Mouse (Mus musculus): ENCODE measurements at regions not wholly inside any gene's neighbourhood (a gene's known extent, or its start where the extent isn't known, plus 50 kb on each side); places are given as distances from the start of the nearest gene placed in this dataset.
"Not testable (repeated sequence)": the region's sequence is repeated elsewhere in the genome, so short reads cannot be mapped to it uniquely, and the experiment has no call there.

GRCm38 (mm10) chr5:77746604-77747003, 338.8 kb upstream of the Igfbp7 start:
- peak overlapping the region; percentile 32; the same call in 1 of the 2 replicates for H3K27ac ChIP-seq (replicated peaks; ENCODE audit: low read depth, low read length)
- no peak overlapping the region for H3K4me2 ChIP-seq (ENCODE audit: low read length)
- whole genome bisulfite sequencing: 74% methylated on average over 5 of the region's 5 CpGs
- no peak overlapping the region for H3K4me3 ChIP-seq (replicated peaks; ENCODE audit: low read depth, low read length)
- no peaks in the 10 kb centered on the region for H3K36me3 ChIP-seq (ENCODE audit: control insufficient read depth, insufficient read depth, low read length)
- H3K9ac ChIP-seq (replicated peaks; ENCODE audit: low read length): no peak overlapping the region
- DNase-seq (no peak), ATAC-seq (ENCODE audit: low FRiP score, low TSS enrichment) (no peak)
- H3K9me3 ChIP-seq (ENCODE audit: control insufficient read depth, low read length): no peaks in the 10 kb centered on the region
- H3K4me1 ChIP-seq (ENCODE audit: control insufficient read depth, insufficient read depth, low read length): 0 out of 2 replicates have a peak, but pooled peaks cover 7% of the 10 kb centered on the region
- H3K27me3 ChIP-seq (ENCODE audit: control insufficient read depth, insufficient read depth, low read length): no peaks in the 10 kb centered on the region

GRCm38 (mm10) chr5:77743467-77743866, 335.6 kb upstream of the Igfbp7 start:
- ATAC-seq (ENCODE audit: low FRiP score, low TSS enrichment) (no peak), DNase-seq (no peak)
- Histone ChIP-seq H3K36me3 (ENCODE audit: control insufficient read depth, insufficient read depth, low read length) (no peaks in the 10 kb centered on the region), H3K4me2 (ENCODE audit: low read length) (no peak overlapping the region), H3K27ac (replicated peaks; ENCODE audit: low read depth, low read length) (no peak overlapping the region), H3K9ac (replicated peaks; ENCODE audit: low read length) (no peak overlapping the region), H3K9me3 (ENCODE audit: control insufficient read depth, low read length) (no peaks in the 10 kb centered on the region), H3K4me1 (ENCODE audit: control insufficient read depth, insufficient read depth, low read length) (0 out of 2 replicates have a peak, but pooled peaks cover 7% of the 10 kb centered on the region), H3K4me3 (replicated peaks; ENCODE audit: low read depth, low read length) (no peak overlapping the region), H3K27me3 (ENCODE audit: control insufficient read depth, insufficient read depth, low read length) (no peaks in the 10 kb centered on the region)
- 59% methylated on average over 3 of the region's 3 CpGs for WGBS

- WGBS: 37% methylated on average over 4 of the region's 4 CpGs
- DNase-seq; ATAC-seq (ENCODE audit: low FRiP score, low TSS enrichment): not testable (repeated sequence)
These were observed 322.4 kb upstream of the Igfbp7 start for GRCm38 (mm10) chr5:77730286-77730685.

GRCm38 (mm10) chr5:77681592-77681991, 273.8 kb upstream of the Igfbp7 start:
- ATAC-seq (ENCODE audit: low FRiP score, low TSS enrichment): no peak
- DNase-seq: peak; percentile 27
- 61% methylated on average over 3 of the region's 3 CpGs for WGBS

More at GRCm38 (mm10) chr5:77730286-77730685, 322.4 kb upstream of the Igfbp7 start:
- 0 out of 2 replicates have a peak, but pooled peaks cover 10% of the 10 kb centered on the region for H3K4me1 ChIP-seq (ENCODE audit: control insufficient read depth, insufficient read depth, low read length)
- H3K36me3 ChIP-seq (ENCODE audit: control insufficient read depth, insufficient read depth, low read length); H3K9ac ChIP-seq (replicated peaks; ENCODE audit: low read length); H3K4me3 ChIP-seq (replicated peaks; ENCODE audit: low read depth, low read length); H3K9me3 ChIP-seq (ENCODE audit: control insufficient read depth, low read length); H3K27me3 ChIP-seq (ENCODE audit: control insufficient read depth, insufficient read depth, low read length); H3K27ac ChIP-seq (replicated peaks; ENCODE audit: low read depth, low read length); H3K4me2 ChIP-seq (ENCODE audit: low read length): not testable (repeated sequence)

GRCm38 (mm10) chr5:77672073-77672924, 264.5 kb upstream of the Igfbp7 start:
- H3K4me1 ChIP-seq (ENCODE audit: control insufficient read depth, insufficient read depth, low read length): no peaks in the 10 kb centered on the region
- H3K27ac ChIP-seq (replicated peaks; ENCODE audit: low read depth, low read length): 0 out of 2 replicates have a peak overlapping the region, but pooled peaks have one; percentile 3
- ATAC-seq (ENCODE audit: low FRiP score, low TSS enrichment) (no peak; the same call in 1 of the 2 replicates), DNase-seq (peak; percentile 54)
- WGBS: 73% methylated on average over 15 of the region's 15 CpGs
- no peak overlapping the region for H3K9ac ChIP-seq (replicated peaks; ENCODE audit: low read length)
- H3K4me3 ChIP-seq (replicated peaks; ENCODE audit: low read depth, low read length): no peak overlapping the region
- H3K36me3 ChIP-seq (ENCODE audit: control insufficient read depth, insufficient read depth, low read length): no peaks in the 10 kb centered on the region
- no peaks in the 10 kb centered on the region for H3K9me3 ChIP-seq (ENCODE audit: control insufficient read depth, low read length)
- H3K4me2 ChIP-seq (ENCODE audit: low read length): no peak overlapping the region
- H3K27me3 ChIP-seq (ENCODE audit: control insufficient read depth, insufficient read depth, low read length): no peaks in the 10 kb centered on the region

More at GRCm38 (mm10) chr5:77681592-77681991, 273.8 kb upstream of the Igfbp7 start:
- H3K27me3 ChIP-seq (ENCODE audit: control insufficient read depth, insufficient read depth, low read length): no peaks in the 10 kb centered on the region
- no peak overlapping the region for H3K27ac ChIP-seq (replicated peaks; ENCODE audit: low read depth, low read length)
- no peaks in the 10 kb centered on the region for H3K9me3 ChIP-seq (ENCODE audit: control insufficient read depth, low read length)
- H3K9ac ChIP-seq (replicated peaks; ENCODE audit: low read length): no peak overlapping the region
- H3K4me3 ChIP-seq (replicated peaks; ENCODE audit: low read depth, low read length): no peak overlapping the region
- no peaks in the 10 kb centered on the region for H3K36me3 ChIP-seq (ENCODE audit: control insufficient read depth, insufficient read depth, low read length)
- no peaks in the 10 kb centered on the region for H3K4me1 ChIP-seq (ENCODE audit: control insufficient read depth, insufficient read depth, low read length)
- H3K4me2 ChIP-seq (ENCODE audit: low read length): no peak overlapping the region

GRCm38 (mm10) chr5:77663096-77663495, 255.3 kb upstream of the Igfbp7 start:
- no peaks in the 10 kb centered on the region for H3K9me3 ChIP-seq (ENCODE audit: control insufficient read depth, low read length)
- no peak for ATAC-seq (ENCODE audit: low FRiP score, low TSS enrichment)
- H3K4me3 ChIP-seq (replicated peaks; ENCODE audit: low read depth, low read length): no peak overlapping the region
- DNase-seq: no peak
- no peaks in the 10 kb centered on the region for H3K36me3 ChIP-seq (ENCODE audit: control insufficient read depth, insufficient read depth, low read length)
- H3K27ac ChIP-seq (replicated peaks; ENCODE audit: low read depth, low read length): no peak overlapping the region
- H3K27me3 ChIP-seq (ENCODE audit: control insufficient read depth, insufficient read depth, low read length): no peaks in the 10 kb centered on the region
- H3K9ac ChIP-seq (replicated peaks; ENCODE audit: low read length): no peak overlapping the region
- no peaks in the 10 kb centered on the region for H3K4me1 ChIP-seq (ENCODE audit: control insufficient read depth, insufficient read depth, low read length)
- 82% methylated on average over 3 of the region's 3 CpGs for WGBS
- H3K4me2 ChIP-seq (ENCODE audit: low read length): no peak overlapping the region

- no peaks in the 10 kb centered on the region for H3K36me3 ChIP-seq (ENCODE audit: control insufficient read depth, insufficient read depth, low read length)
- no peak overlapping the region for H3K4me2 ChIP-seq (ENCODE audit: low read length)
- 90% methylated on average over 6 of the region's 6 CpGs for WGBS
- no peak overlapping the region for H3K27ac ChIP-seq (replicated peaks; ENCODE audit: low read depth, low read length)
- H3K4me1 ChIP-seq (ENCODE audit: control insufficient read depth, insufficient read depth, low read length): no peaks in the 10 kb centered on the region
- H3K4me3 ChIP-seq (replicated peaks; ENCODE audit: low read depth, low read length): no peak overlapping the region
- H3K9me3 ChIP-seq (ENCODE audit: control insufficient read depth, low read length): no peaks in the 10 kb centered on the region
- DNase-seq: no peak
- no peak overlapping the region for H3K9ac ChIP-seq (replicated peaks; ENCODE audit: low read length)
- no peaks in the 10 kb centered on the region for H3K27me3 ChIP-seq (ENCODE audit: control insufficient read depth, insufficient read depth, low read length)
- ATAC-seq (ENCODE audit: low FRiP score, low TSS enrichment): no peak
These were observed 251.2 kb upstream of the Igfbp7 start for GRCm38 (mm10) chr5:77659016-77659415.

- H3K4me2 ChIP-seq (ENCODE audit: low read length): no peak overlapping the region
- DNase-seq: no peak
- no peak overlapping the region for H3K27ac ChIP-seq (replicated peaks; ENCODE audit: low read depth, low read length)
- H3K9ac ChIP-seq (replicated peaks; ENCODE audit: low read length): no peak overlapping the region
- no peaks in the 10 kb centered on the region for H3K9me3 ChIP-seq (ENCODE audit: control insufficient read depth, low read length)
- H3K4me1 ChIP-seq (ENCODE audit: control insufficient read depth, insufficient read depth, low read length): no peaks in the 10 kb centered on the region
- no peak for ATAC-seq (ENCODE audit: low FRiP score, low TSS enrichment)
- no peak overlapping the region for H3K4me3 ChIP-seq (replicated peaks; ENCODE audit: low read depth, low read length)
- 83% methylated on average over 5 of the region's 5 CpGs for WGBS
- H3K27me3 ChIP-seq (ENCODE audit: control insufficient read depth, insufficient read depth, low read length): no peaks in the 10 kb centered on the region
- no peaks in the 10 kb centered on the region for H3K36me3 ChIP-seq (ENCODE audit: control insufficient read depth, insufficient read depth, low read length)
These were observed 236.8 kb upstream of the Igfbp7 start for GRCm38 (mm10) chr5:77644651-77645050.

- H3K27ac ChIP-seq (replicated peaks; ENCODE audit: low read depth, low read length): no peak overlapping the region
- no peaks in the 10 kb centered on the region for H3K36me3 ChIP-seq (ENCODE audit: control insufficient read depth, insufficient read depth, low read length)
- H3K9ac ChIP-seq (replicated peaks; ENCODE audit: low read length): no peak overlapping the region
- WGBS: 60% methylated on average over 4 of the region's 4 CpGs
- no peaks in the 10 kb centered on the region for H3K27me3 ChIP-seq (ENCODE audit: control insufficient read depth, insufficient read depth, low read length)
- no peak for DNase-seq
- H3K9me3 ChIP-seq (ENCODE audit: control insufficient read depth, low read length): no peaks in the 10 kb centered on the region
- no peak overlapping the region for H3K4me3 ChIP-seq (replicated peaks; ENCODE audit: low read depth, low read length)
- no peak overlapping the region for H3K4me2 ChIP-seq (ENCODE audit: low read length)
- no peak for ATAC-seq (ENCODE audit: low FRiP score, low TSS enrichment)
- no peaks in the 10 kb centered on the region for H3K4me1 ChIP-seq (ENCODE audit: control insufficient read depth, insufficient read depth, low read length)
These were observed 212.6 kb upstream of the Igfbp7 start for GRCm38 (mm10) chr5:77620402-77620801.
